Mouse (Mus musculus) layer of hippocampus, adult 9-11 months (tissue): ENCODE results near the gene Cpeb2.

Source experiments
- DNase-seq: peaks from one replicate; pipeline ENCODE4 v3.0.0; 2022

Cpeb2 gene

GRCm38 (mm10) chr5:43328579-43328978, 95.6 kb downstream of the Cpeb2 start:
- DNase-seq = peak; percentile 16

GRCm38 (mm10) chr5:43330260-43330659, 97.3 kb downstream of the Cpeb2 start:
- DNase-seq = no peak

GRCm38 (mm10) chr5:43334469-43334868, 101.5 kb downstream of the Cpeb2 start:
- no peak for DNase-seq

- DNase-seq = no peak
Measured at GRCm38 (mm10) chr5:43337212-43337611, 104.2 kb downstream of the Cpeb2 start.

GRCm38 (mm10) chr5:43338771-43339475, 106.0 kb downstream of the Cpeb2 start:
- peak; percentile 58 for DNase-seq
